Mouse (Mus musculus) v-Abl transformed pro-B cells (cell line): ENCODE results near the gene 4930430F08Rik.

Experiments
- in situ Hi-C, 2 experiments: fragments of 400-800 bp; cut with MboI; formaldehyde crosslinking; loops; one replicate each; pipeline ENCODE4 v1.15.1; 2025; ENCODE audit not compliant: unreplicated experiment in 2 of 2

The 4930430F08Rik gene

GRCm38 (mm10) chr10:100522330-100522729, 67.9 kb downstream of the 4930430F08Rik start:
- in situ Hi-C loops, result no loop called here
